Mouse (Mus musculus) central nervous system, embryonic 18 days (tissue): Measurements from ENCODE around the gene Hsbp1. TPM values are rescaled to one million over a fixed set of nuclear protein-coding genes. Genes with fewer than 3 reads are reported as not detected.

Source experiments
- polyA plus RNA-seq: library from polyadenylated mRNA; depleted of rRNA; stranded (reverse); fragments of >200 nt; gene quantifications from 2 replicates; pipeline ENCODE4 v1.2.3, GENCODE M21; 2012; rRNA removed

The Hsbp1 gene
- 678 TPM in 2 replicates for polyA plus RNA-seq

DNA sequence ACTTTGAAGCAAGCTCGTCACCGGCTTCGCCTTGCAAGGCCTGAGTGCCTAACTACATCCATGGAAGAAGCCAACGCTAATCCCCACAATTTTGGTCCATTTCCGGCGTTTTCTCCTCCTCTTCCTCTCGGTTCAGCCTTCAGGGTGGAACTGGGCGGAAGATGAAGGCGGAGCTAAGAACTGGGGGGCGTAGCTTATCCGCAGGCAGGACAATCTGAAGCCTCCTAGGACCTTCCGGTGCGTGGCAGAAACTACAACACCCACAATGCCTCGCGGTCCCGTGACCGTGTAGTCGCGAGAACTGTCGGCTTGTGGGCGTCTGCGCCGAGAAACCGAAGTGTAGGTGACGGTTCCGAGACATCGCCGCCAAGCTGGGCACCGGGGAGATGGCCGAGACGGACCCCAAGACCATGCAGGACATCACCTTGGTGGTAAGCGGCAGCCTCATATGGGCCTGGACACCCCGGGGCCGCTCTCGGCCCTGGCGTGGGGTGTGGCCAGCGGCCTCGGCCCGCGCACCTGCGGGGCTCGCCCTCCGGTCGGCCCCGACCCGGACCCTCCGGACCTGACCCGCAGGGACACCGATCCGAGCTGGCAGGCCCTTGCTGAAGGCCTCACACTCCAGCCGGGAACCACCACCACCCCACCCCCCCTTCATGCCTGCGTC, at the start of gene Hsbp1:
TSS of gene Hsbp1 (plus strand) at position 299 of the 667 bp plus-strand sequence.

DNA sequence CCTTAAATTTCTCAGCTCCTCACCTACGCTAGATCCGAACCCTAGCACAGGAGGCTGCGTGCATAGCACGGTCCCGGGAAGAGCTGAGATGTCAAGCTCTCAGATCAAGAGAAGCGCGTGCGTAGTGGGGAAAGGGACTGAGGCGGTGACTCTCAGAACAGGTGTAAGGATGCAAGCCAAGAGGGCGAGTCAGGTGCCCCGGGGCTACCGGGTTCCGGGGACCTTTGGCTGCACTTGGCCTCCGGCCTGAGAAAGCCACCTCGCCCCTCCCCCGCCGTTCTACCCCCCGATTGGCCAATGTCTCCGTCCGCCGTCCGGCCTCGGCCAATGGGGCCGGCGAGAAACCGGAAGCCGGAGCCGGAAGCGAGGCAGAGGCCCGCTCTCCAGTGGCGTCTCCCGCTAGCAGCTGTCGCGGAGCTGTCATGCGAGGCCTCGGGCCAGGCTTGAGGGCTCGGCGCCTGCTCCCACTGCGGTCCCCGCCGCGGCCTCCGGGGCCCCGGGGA, 50.3 kb downstream of the Hsbp1 start, which contains the start of gene Mlycd:
TSS of gene Mlycd (plus strand) at position 355 of the 503 bp plus-strand sequence.

Other genes with a start within 250 kb of the Hsbp1 start
- 18.3 and 19.3 TPM in 2 replicates for gene Mlycd, start 50.4 kb downstream of the Hsbp1 start, polyA plus RNA-seq
- 0.53 and 0.73 TPM in 2 replicates for gene Osgin1, start 89.6 kb downstream of the Hsbp1 start, polyA plus RNA-seq
- gene Necab2, start 102.2 kb downstream of the Hsbp1 start, polyA plus RNA-seq = 42.8 and 44.1 TPM in 2 replicates
- gene Slc38a8, start 157.2 kb downstream of the Hsbp1 start, polyA plus RNA-seq = 0.08 and 0.09 TPM in 2 replicates
- gene Mbtps1, start 214.2 kb downstream of the Hsbp1 start, polyA plus RNA-seq = 72.5 and 75.5 TPM in 2 replicates
- gene Hsdl1, start 230.7 kb downstream of the Hsbp1 start, polyA plus RNA-seq = 76.3 and 83.7 TPM in 2 replicates
- gene Dnaaf1, start 230.7 kb downstream of the Hsbp1 start, polyA plus RNA-seq = 0.53 and 0.62 TPM in 2 replicates